Mouse (Mus musculus) liver, embryonic 16.5 days (tissue): ENCODE results near the gene Cmklr1. TPM values are rescaled to one million over a fixed set of nuclear protein-coding genes. Genes with fewer than 3 reads are reported as not detected.

Experiments used
- ATAC-seq: fragments of 200-750 bp; cut with Nextera tagmentation; 2 replicates; pipeline ENCODE4 v1.8.0; 2017; ENCODE audit warnings: low read depth, mild to moderate bottlenecking, moderate number of reproducible peaks, moderate library complexity
- H3K27ac ChIP-seq: fragments of 300-500 bp; sonication (generic); 2 replicates; pipeline ENCODE4 v1.5.1; 2014; ENCODE audit warnings: mild to moderate bottlenecking, low read length
- H3K27me3 ChIP-seq: fragments of 300-500 bp; sonication (generic); 2 replicates; pipeline ENCODE4 v1.6.1; 2014; ENCODE audit warnings: low read depth, low read length, mixed read lengths; ENCODE audit not compliant: control insufficient read depth, insufficient read depth
- H3K36me3 ChIP-seq: fragments of 300-500 bp; sonication (generic); 2 replicates; pipeline ENCODE4 v1.6.1; 2014; ENCODE audit warnings: mild to moderate bottlenecking; ENCODE audit not compliant: control insufficient read depth, insufficient read depth
- H3K4me1 ChIP-seq: fragments of 300-500 bp; sonication (generic); 2 replicates; pipeline ENCODE4 v1.6.1; 2014; ENCODE audit warnings: low read depth, low read length, mixed read lengths; ENCODE audit not compliant: control insufficient read depth
- H3K4me2 ChIP-seq: fragments of 300-500 bp; sonication (generic); 2 replicates; pipeline ENCODE4 v1.6.1; 2014; ENCODE audit warnings: low read depth, low read length, mixed read lengths
- H3K4me3 ChIP-seq: fragments of 300-500 bp; sonication (generic); 2 replicates; pipeline ENCODE4 v1.5.1; 2014; ENCODE audit warnings: low read depth, mild to moderate bottlenecking, low read length
- H3K9ac ChIP-seq: fragments of 300-500 bp; sonication (generic); 2 replicates; pipeline ENCODE4 v1.6.1; 2014; ENCODE audit warnings: low read depth, low read length
- H3K9me3 ChIP-seq: fragments of 300-500 bp; sonication (generic); replicated peaks from 2 replicates; pipeline ENCODE4 v1.6.1; 2016; ENCODE audit warnings: low read length; ENCODE audit not compliant: control insufficient read depth
- whole genome bisulfite sequencing: fragments of 180-500 bp; shearing (Covaris S2); extraction: QIAGEN DNeasy Blood & Tissue Kit; methylation state at CpG from one replicate; pipeline ENCODE4 v1.1.7; 2014; ENCODE audit not compliant: insufficient replicate concordance; 5-methylcytosine and 5-hydroxymethylcytosine counted together
- polyA plus RNA-seq: library from polyadenylated mRNA; unstranded; fragments of >200 nt; fragmentation: Nextera tagmentation; extraction: Ambion mirVana; gene quantifications from 2 replicates; pipeline ENCODE4 v1.2.1, GENCODE M21; 2015

The Cmklr1 gene
- polyA plus RNA-seq, 1 experiment from 2014 or later: 2.5 TPM

- Histone ChIP-seq H3K9ac (no peak overlapping the region), H3K4me2 (no peak overlapping the region), H3K9me3 (no peaks in the 10 kb centered on the region), H3K4me3 (no peak overlapping the region), H3K27ac (no peak overlapping the region), H3K4me1 (no peaks in the 10 kb centered on the region), H3K36me3 (no peaks in the 10 kb centered on the region), H3K27me3 (no peaks in the 10 kb centered on the region)
- 36% methylated on average over 18 of the region's 18 CpGs for WGBS
- no peak for ATAC-seq
These were observed 6.9 kb downstream of the Cmklr1 start for GRCm38 (mm10) chr5:113643107-113643848.

GRCm38 (mm10) chr5:113641066-113641465, 9.2 kb downstream of the Cmklr1 start:
- H3K4me1 ChIP-seq: no peaks in the 10 kb centered on the region
- 40% methylated on average over 6 of the region's 6 CpGs for WGBS
- H3K4me2 ChIP-seq: no peak overlapping the region
- H3K27me3 ChIP-seq: no peaks in the 10 kb centered on the region
- H3K9ac ChIP-seq: no peak overlapping the region
- no peak overlapping the region for H3K4me3 ChIP-seq
- no peak for ATAC-seq
- H3K9me3 ChIP-seq: no peaks in the 10 kb centered on the region
- no peak overlapping the region for H3K27ac ChIP-seq
- no peaks in the 10 kb centered on the region for H3K36me3 ChIP-seq

GRCm38 (mm10) chr5:113639126-113639525, 11.1 kb downstream of the Cmklr1 start:
- ATAC-seq: no peak
- no peak overlapping the region for H3K4me2 ChIP-seq
- H3K27ac ChIP-seq: no peak overlapping the region
- H3K27me3 ChIP-seq: no peaks in the 10 kb centered on the region
- no peak overlapping the region for H3K9ac ChIP-seq
- H3K36me3 ChIP-seq: no peaks in the 10 kb centered on the region
- WGBS: 43% methylated on average over 5 of the region's 5 CpGs
- H3K4me3 ChIP-seq: no peak overlapping the region
- no peaks in the 10 kb centered on the region for H3K4me1 ChIP-seq
- H3K9me3 ChIP-seq: no peaks in the 10 kb centered on the region

- Histone ChIP-seq H3K36me3 (no peaks in the 10 kb centered on the region), H3K27me3 (no peaks in the 10 kb centered on the region), H3K27ac (no peak overlapping the region), H3K4me2 (no peak overlapping the region), H3K9me3 (no peaks in the 10 kb centered on the region), H3K4me3 (no peak overlapping the region), H3K9ac (no peak overlapping the region), H3K4me1 (no peaks in the 10 kb centered on the region)
- 75% methylated on average over 12 of the region's 12 CpGs for WGBS
- ATAC-seq: no peak
These were observed 12.2 kb downstream of the Cmklr1 start for GRCm38 (mm10) chr5:113638055-113638454.

- Histone ChIP-seq H3K4me2 (no peak overlapping the region), H3K9me3 (no peaks in the 10 kb centered on the region), H3K36me3 (no peaks in the 10 kb centered on the region), H3K9ac (no peak overlapping the region), H3K4me1 (no peaks in the 10 kb centered on the region), H3K27ac (no peak overlapping the region), H3K4me3 (no peak overlapping the region), H3K27me3 (no peaks in the 10 kb centered on the region)
- WGBS: 67% methylated on average over 4 of the region's 4 CpGs
- no peak for ATAC-seq
These were observed 12.6 kb downstream of the Cmklr1 start for GRCm38 (mm10) chr5:113637631-113638030.

- ATAC-seq: no peak
- Histone ChIP-seq H3K9ac (no peak overlapping the region), H3K4me2 (no peak overlapping the region), H3K9me3 (no peaks in the 10 kb centered on the region), H3K36me3 (no peaks in the 10 kb centered on the region), H3K27me3 (no peaks in the 10 kb centered on the region), H3K4me1 (no peaks in the 10 kb centered on the region), H3K4me3 (no peak overlapping the region), H3K27ac (no peak overlapping the region)
- 58% methylated on average over 15 of the region's 15 CpGs for WGBS
These were observed 14.2 kb downstream of the Cmklr1 start for GRCm38 (mm10) chr5:113635861-113636565.

- 50% methylated on average over 7 of the region's 7 CpGs for WGBS
- no peaks in the 10 kb centered on the region for H3K36me3 ChIP-seq
- no peak for ATAC-seq
These were observed 15.2 kb downstream of the Cmklr1 start for GRCm38 (mm10) chr5:113634887-113635610.

GRCm38 (mm10) chr5:113634024-113634651, 16.1 kb downstream of the Cmklr1 start:
- 26% methylated on average over 13 of the region's 13 CpGs for WGBS
- Histone ChIP-seq H3K36me3 (no peaks in the 10 kb centered on the region), H3K4me2 (no peak overlapping the region), H3K27ac (no peak overlapping the region), H3K9me3 (no peaks in the 10 kb centered on the region), H3K9ac (no peak overlapping the region), H3K4me3 (no peak overlapping the region), H3K27me3 (no peaks in the 10 kb centered on the region), H3K4me1 (no peaks in the 10 kb centered on the region)
- ATAC-seq: no peak

More at GRCm38 (mm10) chr5:113634887-113635610, 15.2 kb downstream of the Cmklr1 start:
- Histone ChIP-seq H3K4me2 (no peak overlapping the region), H3K9ac (no peak overlapping the region), H3K9me3 (no peaks in the 10 kb centered on the region), H3K4me1 (no peaks in the 10 kb centered on the region), H3K27ac (no peak overlapping the region), H3K4me3 (no peak overlapping the region), H3K27me3 (no peaks in the 10 kb centered on the region)
